Mouse (Mus musculus) embryonic stem cell, embryonic (primary cell): Measurements from ENCODE around the gene Mrtfb.

Source experiments
- CTCF ChIA-PET, 4 experiments: fragments of 300-600 bp in 2 of 4; fragments of 350-600 bp in 2 of 4; sonication (Branson Sonifier 250); formaldehyde crosslinking; loops; one replicate each; lab custom pipeline; 2022; ENCODE audit warnings: inconsistent platforms in 2 of 4; lab: Charles Lee
- POLR2A ChIA-PET, 4 experiments: fragments of 300-600 bp in 2 of 4; fragments of 350-600 bp in 2 of 4; sonication (Branson Sonifier 250); formaldehyde crosslinking; loops; one replicate each; lab custom pipeline; 2022; ENCODE audit warnings: antibody characterized with exemption in 4 of 4, inconsistent platforms in 1 of 4; lab: Charles Lee

Mrtfb gene

DNA sequence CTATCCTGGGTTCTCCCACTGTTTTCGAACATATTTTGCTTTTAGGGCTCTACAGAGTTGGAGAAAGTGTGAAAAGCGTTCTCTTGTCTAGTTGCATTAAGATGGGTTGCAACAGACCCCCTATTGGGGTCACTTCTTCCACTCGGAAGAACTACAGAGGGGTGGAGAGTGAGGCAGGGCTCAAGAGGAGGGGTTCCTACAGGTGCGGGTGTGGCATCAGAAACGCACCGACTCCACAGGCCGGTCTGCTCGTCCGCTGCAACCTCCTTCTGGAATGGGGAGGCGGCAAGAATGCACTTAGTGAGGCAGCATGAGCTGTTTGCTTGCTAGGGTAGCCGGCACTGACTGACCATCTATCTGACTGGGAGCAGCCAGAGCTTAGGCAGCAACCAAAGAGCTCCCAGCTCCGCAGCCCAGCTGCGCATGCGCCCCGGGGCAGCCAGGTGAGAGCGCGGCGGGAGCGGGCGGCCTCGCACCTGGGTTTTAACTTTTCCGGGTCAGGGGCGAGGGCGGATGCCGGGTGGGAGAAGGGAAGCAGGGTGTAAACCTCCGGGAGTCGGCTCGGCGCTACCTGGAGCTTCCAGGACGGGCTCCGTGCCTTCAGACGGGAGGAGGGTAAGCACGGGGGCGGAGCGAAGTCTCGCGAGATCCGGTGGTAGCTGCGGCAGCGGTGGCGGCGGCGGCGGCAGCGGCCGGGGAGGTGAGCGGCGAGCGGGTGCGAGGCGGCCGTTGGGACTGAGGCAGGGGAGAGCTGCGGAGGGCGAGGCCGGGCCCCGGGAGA, at the start of gene Mrtfb:
TSS of gene Mrtfb (plus strand) at position 627 of the 781 bp plus-strand sequence.
- POLR2A ChIA-PET = interaction anchor here (0.5 to 2.0 kb wide), 27 partner anchors 10 to 1117 kb away, joined by 3 to 9 read pairs (median 4); no protein-coding TSS in a partner anchor
- CTCF ChIA-PET = interaction anchor here in 3 of 4 experiments (0.6 to 1.3 kb wide), 5 partner anchors 10 to 303 kb away, joined by 3 to 5 read pairs (median 3); no protein-coding TSS in a partner anchor

DNA sequence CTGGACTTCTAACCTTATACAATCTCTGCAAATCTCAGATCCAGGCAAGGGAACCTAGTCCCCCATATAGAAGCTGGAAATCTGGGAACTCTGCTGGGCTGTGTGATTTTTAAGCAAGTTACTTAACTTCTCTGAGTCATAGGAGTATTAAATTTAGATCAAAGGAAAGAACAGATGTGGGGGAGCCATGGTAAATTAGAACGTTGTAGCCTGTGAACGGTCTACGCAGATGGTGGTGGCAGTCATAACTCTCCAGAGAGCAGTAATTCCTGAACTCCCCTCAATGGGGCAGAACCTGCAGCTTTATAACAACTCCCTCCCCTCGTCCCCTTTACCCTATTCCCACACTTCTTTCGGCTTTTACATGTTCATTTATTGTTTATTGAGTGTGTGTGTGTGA, 48.6 kb upstream of the Mrtfb start:
- ChIA-PET CTCF (no interaction called here), POLR2A (no interaction called here)

DNA sequence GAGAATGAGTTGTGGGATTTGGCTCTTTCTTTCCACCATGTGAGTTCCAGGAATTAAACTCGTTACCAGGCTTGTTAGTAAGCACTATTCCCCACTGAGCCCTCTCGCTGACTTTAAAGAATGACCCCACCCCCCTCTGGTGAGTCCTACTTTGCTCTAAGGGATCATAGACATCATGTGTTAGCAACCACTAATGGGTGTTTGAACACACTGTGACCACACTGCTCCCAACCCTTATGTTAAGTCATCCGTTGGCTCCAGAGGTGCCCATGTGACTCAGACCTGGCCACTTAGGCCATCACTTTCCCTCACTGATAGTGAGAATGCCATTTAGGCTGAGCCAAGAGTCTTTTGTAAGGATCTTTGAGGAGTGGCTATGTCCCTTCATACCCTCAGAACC, 48.2 kb upstream of the Mrtfb start:
- ChIA-PET CTCF (no interaction called here), POLR2A (no interaction called here)

DNA sequence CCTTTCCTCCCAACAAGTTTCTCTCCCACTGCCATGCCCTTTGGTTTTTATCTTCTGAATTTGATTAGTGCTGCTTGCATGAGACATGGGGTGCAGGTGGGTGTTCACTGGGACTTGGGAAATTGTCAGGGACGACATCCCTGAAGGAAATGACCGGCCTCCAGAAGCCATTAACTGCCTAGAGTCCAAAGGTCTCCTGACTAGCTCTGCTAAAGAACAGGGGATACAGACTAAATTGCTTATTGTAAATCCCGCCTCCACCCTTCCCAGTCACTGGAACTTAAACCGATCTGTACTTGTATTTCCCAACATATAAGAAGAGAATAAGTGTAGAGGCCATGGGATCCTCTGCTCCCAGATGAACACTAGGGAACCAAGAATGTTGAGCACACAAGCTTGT, 43.5 kb upstream of the Mrtfb start:
- ChIA-PET CTCF (interaction anchor here in 1 of 4 experiments (0.7 kb wide), 1 partner anchor 54 kb away, joined by 9 read pairs; no protein-coding TSS in a partner anchor), POLR2A (no interaction called here)

DNA sequence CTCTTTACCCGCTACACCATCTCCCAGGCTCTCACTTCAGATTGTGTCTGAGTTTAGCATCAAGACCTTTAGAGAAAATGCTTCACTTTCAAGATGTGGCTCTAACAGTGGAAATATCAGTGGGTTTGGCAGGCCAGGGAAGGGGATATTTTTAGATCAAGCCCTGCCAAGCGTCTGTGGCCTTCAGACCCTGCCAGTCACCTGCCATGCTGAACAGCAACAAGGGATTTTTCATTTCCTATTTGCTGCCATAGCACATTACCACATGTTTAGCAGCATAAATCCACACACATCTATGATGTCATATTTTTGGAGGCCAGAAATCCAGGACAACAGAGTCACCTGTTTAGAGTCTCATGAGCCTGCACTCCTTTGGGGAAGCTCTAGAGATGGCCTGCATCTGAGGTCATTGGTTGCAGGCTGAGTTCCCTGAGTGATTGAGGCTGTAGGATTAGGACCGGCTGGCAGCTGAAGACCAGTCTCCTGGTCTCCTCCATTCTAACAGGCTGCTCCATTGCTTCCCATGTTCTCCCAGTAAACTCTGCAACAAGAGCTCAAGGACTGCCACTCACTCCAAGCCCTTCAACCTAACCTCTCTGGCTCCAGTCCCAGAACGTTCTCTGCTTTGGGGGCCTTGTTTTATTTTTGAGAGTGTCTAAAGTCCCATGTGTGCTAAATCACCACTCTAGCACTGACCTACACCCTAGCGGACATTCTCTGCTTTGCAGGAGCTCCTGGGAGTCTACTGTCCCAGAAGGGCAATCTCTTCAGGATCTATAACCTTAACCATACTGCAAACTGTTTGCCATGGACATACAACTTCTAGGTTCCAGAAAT, 39.9 kb upstream of the Mrtfb start:
- ChIA-PET CTCF (no interaction called here), POLR2A (interaction anchor here in 2 of 4 experiments (0.7 to 1.6 kb wide), 3 partner anchors 9 to 640 kb away, joined by 3 to 6 read pairs (median 4); no protein-coding TSS in a partner anchor)

DNA sequence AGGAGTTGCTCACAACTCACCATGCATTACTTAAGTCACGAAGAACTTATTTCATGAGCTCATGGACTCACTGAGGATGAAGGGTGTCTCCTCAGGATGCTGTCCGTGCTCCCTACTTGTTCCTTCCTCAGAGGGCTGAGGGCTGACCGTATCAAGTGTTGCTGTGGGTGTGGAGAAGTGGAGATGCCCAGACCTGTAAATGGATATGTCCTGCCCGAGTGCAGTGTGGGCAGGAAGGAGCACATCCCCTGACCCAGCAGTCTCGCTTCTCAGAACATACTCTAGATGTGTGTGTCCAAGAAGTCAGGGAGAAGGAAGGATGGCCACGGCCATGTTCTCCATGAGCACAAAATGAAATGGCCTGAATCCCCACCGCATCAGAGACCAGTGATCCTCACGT, 38.3 kb upstream of the Mrtfb start:
- POLR2A ChIA-PET = no interaction called here
- CTCF ChIA-PET = interaction anchor here in 1 of 4 experiments (0.6 kb wide), 1 partner anchor 242 kb away, joined by 3 read pairs; no protein-coding TSS in a partner anchor

DNA sequence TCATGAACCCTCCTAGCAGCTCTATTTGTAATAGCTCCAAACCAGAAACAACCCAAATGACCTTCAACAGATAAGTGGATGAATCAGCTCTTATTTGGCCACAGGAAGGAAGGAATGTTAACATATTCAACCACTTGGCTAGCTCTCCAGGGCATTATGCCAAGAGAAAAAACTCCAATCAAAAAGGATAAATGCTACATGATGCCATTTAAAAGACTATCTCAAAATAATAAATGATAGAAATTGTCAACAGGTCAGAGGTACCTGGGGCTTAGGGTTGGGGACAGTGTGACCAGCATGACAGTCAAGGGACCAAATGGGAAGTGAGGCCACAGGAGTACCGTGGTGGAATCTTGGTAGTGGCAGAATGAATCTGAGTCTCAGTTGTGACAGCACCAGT, 34.8 kb upstream of the Mrtfb start:
- ChIA-PET POLR2A (no interaction called here), CTCF (no interaction called here)

DNA sequence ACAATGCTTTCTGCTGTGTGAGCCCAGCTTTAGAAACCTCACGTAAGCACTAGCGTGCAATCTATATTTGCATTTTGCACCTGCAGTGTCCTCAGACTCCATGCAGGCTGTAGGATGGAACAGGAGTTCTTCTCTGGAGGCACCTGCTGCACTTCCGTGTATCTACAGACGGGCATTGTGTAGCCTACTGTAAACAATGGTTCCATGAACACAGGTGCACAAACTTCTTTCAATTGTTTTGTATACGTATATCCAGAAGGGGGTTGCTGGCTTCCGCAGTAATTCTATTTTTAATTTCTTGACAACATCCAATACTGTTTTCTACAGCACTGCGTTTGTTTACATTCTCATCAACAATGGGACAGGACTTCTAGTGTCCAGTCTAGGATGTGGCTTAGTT, 24.2 kb upstream of the Mrtfb start:
- ChIA-PET POLR2A (no interaction called here), CTCF (no interaction called here)

DNA sequence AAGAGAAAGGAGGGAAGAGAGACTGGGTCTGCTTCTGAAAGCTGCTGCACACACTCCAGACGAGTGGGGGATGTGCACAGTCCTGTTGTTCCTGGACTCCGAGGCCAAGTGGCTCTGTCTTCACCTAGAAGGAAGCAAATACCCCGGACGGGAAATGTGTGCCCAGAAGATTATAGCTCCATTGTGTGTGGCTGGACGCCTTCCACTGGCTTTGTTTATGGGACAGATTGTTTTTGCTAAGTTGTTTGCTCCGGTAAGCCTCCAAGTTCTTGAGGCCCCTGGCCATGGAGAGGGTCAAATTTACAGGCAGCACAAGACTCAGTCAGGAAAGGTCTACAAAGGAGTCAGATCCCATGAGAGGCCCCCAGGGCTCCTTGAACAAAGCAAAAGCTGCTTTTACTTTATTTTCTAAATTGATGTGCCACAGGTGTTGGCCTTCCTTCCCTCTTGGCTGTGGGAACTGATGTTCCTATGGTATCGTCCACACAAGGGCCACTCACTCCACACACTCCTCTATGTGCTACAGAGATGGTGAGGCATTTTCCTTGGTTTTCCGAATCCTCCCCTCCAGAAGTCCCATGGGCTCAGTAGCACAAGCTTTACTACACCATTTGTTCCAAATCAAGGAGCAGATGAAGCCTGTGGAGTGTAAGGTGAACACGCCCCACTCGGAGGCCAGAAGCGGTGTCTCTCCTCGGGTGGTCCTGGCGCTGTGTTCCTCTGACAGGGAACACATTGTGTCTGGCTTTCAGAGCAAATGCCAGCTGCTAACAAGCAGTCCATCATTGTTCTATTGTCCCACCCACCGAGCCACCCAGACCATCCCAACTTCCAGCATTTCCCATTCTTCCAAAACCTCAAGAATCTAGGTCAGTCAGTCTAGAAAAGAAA, 23.1 kb upstream of the Mrtfb start:
- ChIA-PET POLR2A (interaction anchor here in 2 of 4 experiments (0.8 to 1.6 kb wide), 3 partner anchors 12 to 23 kb away, joined by 3 to 4 read pairs (median 3); partner anchors contain the start of gene Mrtfb (in 2 of the 2)), CTCF (no interaction called here)

DNA sequence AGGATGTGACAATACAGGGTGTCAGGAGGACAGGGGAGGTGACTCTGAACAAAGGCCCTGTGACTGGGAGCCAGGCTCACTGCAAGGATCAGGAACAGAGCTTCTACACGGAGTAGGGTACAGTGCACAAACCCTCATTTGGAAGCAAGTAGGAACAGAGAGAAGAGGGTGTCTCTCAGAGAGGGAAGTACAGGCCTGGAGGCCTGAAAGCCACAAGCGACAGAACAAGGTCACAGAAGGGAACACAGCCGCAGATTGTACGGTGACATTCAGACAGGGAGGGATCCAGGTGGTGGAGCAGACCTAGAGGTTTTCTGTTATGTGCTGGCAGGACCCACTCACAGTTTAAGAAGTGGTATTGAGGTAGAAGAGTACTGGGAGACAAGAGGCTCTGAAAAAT, 17.2 kb upstream of the Mrtfb start:
- CTCF ChIA-PET = no interaction called here

DNA sequence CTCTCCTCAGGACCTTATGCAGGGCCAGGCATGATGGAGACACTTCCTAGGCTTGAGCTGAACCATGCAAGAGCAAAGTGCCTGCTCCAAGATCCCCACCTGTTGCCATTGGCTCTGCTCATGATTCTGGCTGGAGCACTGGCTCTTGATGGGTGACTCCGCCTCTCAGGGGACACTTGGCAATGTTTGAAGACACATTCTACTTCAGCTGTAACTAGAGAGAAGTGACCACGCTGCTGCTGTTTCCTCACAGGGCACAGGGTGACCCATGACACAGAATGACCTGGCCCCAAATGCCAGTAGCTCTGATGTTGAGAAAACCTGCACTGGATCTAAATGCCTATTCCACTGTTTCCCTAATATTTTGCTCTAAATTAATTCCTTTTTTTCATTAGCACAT, 16.7 kb upstream of the Mrtfb start:
- CTCF ChIA-PET = no interaction called here
- POLR2A ChIA-PET = interaction anchor here in 1 of 4 experiments (1.0 kb wide), 1 partner anchor 17 kb away, joined by 3 read pairs; the partner anchor contains the start of gene Mrtfb

More for the DNA sequence above, 17.2 kb upstream of the Mrtfb start:
- POLR2A ChIA-PET = interaction anchor here in 2 of 4 experiments (1.0 kb wide), 2 partner anchors 17 to 54 kb away, joined by 3 to 4 read pairs; partner anchors contain the start of gene Mrtfb (in 1 of the 2)

DNA sequence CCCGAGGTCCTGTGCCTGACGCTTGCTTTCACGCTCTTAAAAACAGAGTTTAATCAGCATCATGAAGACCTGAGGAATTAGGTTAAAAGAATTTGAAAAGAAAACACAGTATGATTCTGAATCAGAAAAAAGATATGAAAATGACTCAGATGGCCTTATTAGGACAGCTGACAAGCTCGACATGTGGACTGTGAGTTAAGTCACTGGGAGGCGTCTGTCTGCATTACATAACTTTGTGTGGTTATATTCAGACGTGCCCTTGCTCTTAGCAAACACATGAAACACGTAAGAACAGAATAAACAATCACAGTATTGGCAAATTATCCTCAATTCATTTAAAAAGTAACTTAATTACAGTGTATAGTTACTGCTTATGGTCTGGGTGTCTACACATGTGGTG, 16.0 kb upstream of the Mrtfb start:
- ChIA-PET CTCF (no interaction called here), POLR2A (no interaction called here)

DNA sequence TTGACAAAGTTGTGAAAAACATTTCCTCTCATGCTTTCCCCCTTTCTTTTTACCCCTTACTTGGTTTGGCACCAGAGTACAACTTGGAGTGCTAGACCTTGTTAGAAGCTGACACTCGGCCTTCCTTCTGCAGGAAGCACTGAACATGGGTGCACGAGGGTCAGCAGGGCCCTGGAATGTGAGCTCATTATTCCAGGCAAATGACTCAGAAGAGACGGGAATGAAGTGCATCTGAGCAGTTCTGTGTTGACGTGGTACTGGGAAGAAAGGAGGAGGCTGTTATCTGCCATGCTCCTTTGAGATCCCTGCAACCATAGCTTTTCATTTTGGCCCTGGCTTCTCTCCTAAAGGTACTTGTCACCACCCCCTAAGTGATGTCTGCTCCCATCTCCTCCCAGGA, 10.6 kb upstream of the Mrtfb start:
- ChIA-PET CTCF (interaction anchor here in 1 of 4 experiments (1.3 kb wide), 1 partner anchor 10 kb away, joined by 3 read pairs; the partner anchor contains the start of gene Mrtfb), POLR2A (interaction anchor here in 1 of 4 experiments (1.1 to 1.8 kb wide), 3 partner anchors 11 to 31 kb away, joined by 3 to 4 read pairs (median 3); partner anchors contain the start of gene Mrtfb)

DNA sequence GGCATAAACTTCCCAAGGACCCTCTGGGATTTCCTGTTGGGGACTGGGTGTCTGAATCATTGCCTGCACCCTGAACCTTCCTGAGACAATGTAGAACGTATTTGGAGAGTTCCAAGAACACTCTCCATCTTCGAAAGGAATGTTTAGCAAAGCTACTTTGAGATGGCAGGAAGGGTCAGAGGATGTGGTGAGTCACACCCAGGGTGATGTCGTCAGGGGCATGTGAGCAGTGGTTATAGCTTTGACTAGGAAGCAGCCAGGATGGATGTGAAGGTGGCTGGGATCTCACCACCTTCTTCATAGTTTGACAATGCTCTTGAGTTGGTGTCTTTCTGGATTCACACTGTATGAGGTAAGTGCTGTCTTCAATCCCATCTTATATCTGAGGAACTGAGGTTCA, 9.4 kb upstream of the Mrtfb start:
- POLR2A ChIA-PET = interaction anchor here in 1 of 4 experiments (1.8 kb wide), 1 partner anchor 30 kb away, joined by 3 read pairs; no protein-coding TSS in a partner anchor
- CTCF ChIA-PET = interaction anchor here in 1 of 4 experiments (1.3 kb wide), 1 partner anchor 9 kb away, joined by 3 read pairs; the partner anchor contains the start of gene Mrtfb

DNA sequence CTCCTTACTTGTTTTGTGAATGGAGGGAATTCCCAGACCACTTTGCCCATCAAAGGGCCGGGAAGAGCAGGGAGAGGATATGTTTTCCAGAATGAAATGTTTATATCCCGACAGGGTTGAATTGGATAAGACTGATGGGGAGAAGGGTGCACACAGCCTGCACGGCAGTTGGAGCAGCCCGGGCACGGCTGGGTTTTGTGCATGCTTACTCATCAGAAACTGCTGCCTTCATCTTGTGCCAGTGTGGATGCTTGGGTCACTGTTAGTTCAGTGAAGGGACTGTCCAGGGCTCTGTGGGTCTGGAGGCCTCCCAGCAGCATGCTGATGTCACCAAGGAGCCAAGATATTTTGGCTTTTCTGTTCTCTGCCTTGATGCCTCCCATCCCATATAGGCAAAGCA, 6.2 kb upstream of the Mrtfb start:
- POLR2A ChIA-PET = interaction anchor here in 1 of 4 experiments (1.5 kb wide), 1 partner anchor 9 kb away, joined by 4 read pairs; no protein-coding TSS in a partner anchor
- CTCF ChIA-PET = no interaction called here

DNA sequence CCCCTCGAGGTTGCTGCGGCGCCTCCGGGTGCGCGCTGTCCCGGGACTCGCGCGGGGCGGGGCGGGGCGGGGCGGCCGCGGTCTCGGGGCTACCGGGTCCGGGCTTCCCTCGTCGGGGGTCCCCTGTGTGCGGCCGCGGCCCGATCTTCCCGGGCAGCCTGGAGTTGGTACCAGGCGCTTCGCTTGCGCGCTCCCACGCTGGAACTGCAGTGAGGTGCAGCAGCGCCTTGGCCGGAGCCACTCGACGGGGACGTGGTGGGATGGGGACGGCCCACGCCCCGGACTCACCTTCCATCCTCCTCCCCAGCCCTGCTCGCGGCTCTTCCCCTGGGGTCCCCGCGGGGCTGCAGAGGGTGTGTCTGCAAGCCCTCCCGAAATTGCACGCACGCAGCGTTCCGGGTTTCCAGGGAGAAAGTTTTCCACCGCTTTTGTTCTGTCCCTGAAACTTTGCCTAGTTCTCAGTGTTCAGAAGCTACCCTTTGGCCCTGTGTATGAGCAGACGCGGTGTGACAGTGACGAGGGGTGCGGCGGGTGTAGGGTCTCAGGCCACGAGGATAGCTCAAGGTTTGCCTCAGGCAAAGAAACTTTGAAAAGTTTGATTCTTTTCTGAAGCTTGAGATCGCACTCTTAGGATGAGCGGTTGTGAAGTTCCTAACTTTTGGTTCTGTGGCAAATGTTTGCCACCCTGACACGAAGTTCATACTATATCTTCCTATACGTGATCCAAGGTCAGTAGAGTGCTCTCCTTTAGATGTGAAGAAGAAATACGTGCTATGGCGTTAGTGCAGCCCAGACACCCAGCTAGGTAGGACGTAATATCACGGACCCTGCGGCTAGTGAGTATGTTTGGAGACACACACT, 616 bp downstream of the Mrtfb start:
- CTCF ChIA-PET = interaction anchor here in 3 of 4 experiments (0.6 to 1.3 kb wide), 6 partner anchors 10 to 231 kb away, joined by 3 to 4 read pairs (median 3); no protein-coding TSS in a partner anchor
- POLR2A ChIA-PET = interaction anchor here in 3 of 4 experiments (0.5 to 2.0 kb wide), 26 partner anchors 9 to 180 kb away, joined by 3 to 9 read pairs (median 4); no protein-coding TSS in a partner anchor

DNA sequence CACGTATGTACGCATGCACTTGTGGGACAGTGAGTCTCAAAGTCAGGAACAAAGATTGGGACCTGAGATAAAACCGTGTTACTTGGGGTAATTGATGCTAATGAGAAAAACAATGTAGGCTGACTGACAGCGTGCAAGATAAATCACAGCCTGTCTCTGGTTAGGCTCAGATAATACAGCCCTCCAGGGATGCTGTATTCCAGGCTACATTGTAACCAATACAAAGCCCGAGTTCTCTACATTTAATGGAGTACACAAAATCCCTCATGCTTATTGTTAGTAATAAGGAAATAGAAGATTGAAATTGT, 1.2 kb downstream of the Mrtfb start:
- ChIA-PET POLR2A (interaction anchor here in 3 of 4 experiments (0.6 to 2.0 kb wide), 8 partner anchors 12 to 179 kb away, joined by 4 to 9 read pairs (median 7); no protein-coding TSS in a partner anchor), CTCF (interaction anchor here in 2 of 4 experiments (0.8 to 1.1 kb wide), 2 partner anchors 12 to 127 kb away, joined by 3 read pairs; no protein-coding TSS in a partner anchor)
